Mouse (Mus musculus): ENCODE measurements around the gene Emp2. TPM values are rescaled to one million over a fixed set of nuclear protein-coding genes. Genes with fewer than 3 reads are reported as not detected.

Emp2 gene
- polyA plus RNA-seq, 1 experiment from 2014 or later, result 1.6 TPM

DNA sequence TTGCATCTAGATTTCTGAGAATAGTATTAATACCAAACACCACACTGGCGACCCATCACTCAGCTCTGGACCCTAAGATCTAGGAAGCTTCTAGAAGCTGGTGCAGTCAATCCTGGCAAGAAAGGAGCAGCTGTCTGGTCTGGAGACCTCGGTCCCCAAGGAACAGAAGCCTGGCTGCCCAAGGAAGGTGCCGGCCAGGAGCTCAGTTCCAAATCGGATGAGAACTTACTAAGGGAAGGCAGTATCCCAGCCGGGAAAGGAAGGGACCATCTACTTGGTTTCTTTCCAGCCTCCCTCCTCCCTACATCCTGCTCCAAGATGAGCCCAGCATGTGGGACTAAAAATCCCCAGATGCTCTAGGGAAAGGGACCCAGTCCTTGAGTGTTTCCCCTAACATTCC, 3.3 kb downstream of the Emp2 start:
- Histone ChIP-seq H3K27ac (ENCODE audit: low read depth, low read length) (no peak overlapping the region), H3K9me3 (ENCODE audit: control insufficient read depth, low read length) (no peaks in the 10 kb centered on the region), H3K27me3 (ENCODE audit: control insufficient read depth, insufficient read depth, low read length) (peaks cover 6% of the 10 kb centered on the region; the same call in 1 of the 2 replicates), H3K9ac (ENCODE audit: low read length) (no peak overlapping the region), H3K36me3 (ENCODE audit: control insufficient read depth, insufficient read depth, low read length) (no peaks in the 10 kb centered on the region), H3K4me2 (ENCODE audit: low read depth) (no peak overlapping the region), H3K4me1 (ENCODE audit: control insufficient read depth, insufficient read depth, low read length) (peaks cover 3% of the 10 kb centered on the region; the same call in 1 of the 2 replicates), H3K4me3 (ENCODE audit: low read depth, low read length) (no peak overlapping the region)
- DNase-seq (ENCODE audit: low spot score), result no peak
- ATAC-seq (ENCODE audit: insufficient read depth, low FRiP score, low TSS enrichment), result no peak
- WGBS, result 88% methylated on average over 5 of the region's 5 CpGs

- no peak overlapping the region for H3K9ac ChIP-seq (ENCODE audit: low read length)
- WGBS, result 73% methylated on average over 5 of the region's 5 CpGs
- H3K9me3 ChIP-seq (ENCODE audit: control insufficient read depth, low read length), result no peaks in the 10 kb centered on the region
- H3K4me3 ChIP-seq (ENCODE audit: low read depth, low read length), result no peak overlapping the region
- ATAC-seq (ENCODE audit: insufficient read depth, low FRiP score, low TSS enrichment) (no peak), DNase-seq (ENCODE audit: low spot score) (no peak)
- no peaks in the 10 kb centered on the region for H3K27me3 ChIP-seq (ENCODE audit: control insufficient read depth, insufficient read depth, low read length)
- H3K4me1 ChIP-seq (ENCODE audit: control insufficient read depth, insufficient read depth, low read length), result no peaks in the 10 kb centered on the region
- no peak overlapping the region for H3K4me2 ChIP-seq (ENCODE audit: low read depth)
- no peak overlapping the region for H3K27ac ChIP-seq (ENCODE audit: low read depth, low read length)
- no peaks in the 10 kb centered on the region for H3K36me3 ChIP-seq (ENCODE audit: control insufficient read depth, insufficient read depth, low read length)
Measured at GRCm38 (mm10) chr16:10307351-10307750, 6.4 kb downstream of the Emp2 start.

DNA sequence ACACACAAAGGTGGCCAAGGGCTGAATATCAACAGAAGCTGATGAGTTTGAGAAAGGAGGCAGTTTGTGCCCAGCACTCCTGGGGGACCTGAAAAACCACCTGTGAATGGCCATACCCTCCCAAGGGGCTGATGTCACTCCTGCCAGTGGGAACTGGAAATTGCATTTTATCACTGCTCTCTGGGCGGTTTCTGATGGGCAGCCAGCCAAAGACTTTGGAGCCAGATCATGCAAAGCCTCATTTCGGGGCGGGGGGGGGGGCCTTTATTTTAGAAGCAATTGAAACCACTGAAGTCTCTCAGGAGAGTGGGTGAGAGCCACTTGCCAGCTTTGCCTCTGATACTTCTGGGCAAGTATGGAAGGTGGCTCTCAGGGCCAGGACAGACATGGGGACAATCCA, 7.7 kb downstream of the Emp2 start:
- Histone ChIP-seq H3K9me3 (ENCODE audit: control insufficient read depth, low read length) (no peaks in the 10 kb centered on the region), H3K9ac (ENCODE audit: low read length) (no peak overlapping the region), H3K4me3 (ENCODE audit: low read depth, low read length) (no peak overlapping the region), H3K27ac (ENCODE audit: low read depth, low read length) (no peak overlapping the region), H3K36me3 (ENCODE audit: control insufficient read depth, insufficient read depth, low read length) (no peaks in the 10 kb centered on the region), H3K4me1 (ENCODE audit: control insufficient read depth, insufficient read depth, low read length) (no peaks in the 10 kb centered on the region), H3K4me2 (ENCODE audit: low read depth) (no peak overlapping the region), H3K27me3 (ENCODE audit: control insufficient read depth, insufficient read depth, low read length) (no peaks in the 10 kb centered on the region)
- 77% methylated on average over 3 of the region's 3 CpGs for WGBS
- DNase-seq (ENCODE audit: low spot score) (no peak), ATAC-seq (ENCODE audit: insufficient read depth, low FRiP score, low TSS enrichment) (no peak)

GRCm38 (mm10) chr16:10301337-10301736, 12.4 kb downstream of the Emp2 start:
- DNase-seq (ENCODE audit: low spot score) (no peak), ATAC-seq (ENCODE audit: insufficient read depth, low FRiP score, low TSS enrichment) (no peak)
- H3K9me3 ChIP-seq (ENCODE audit: control insufficient read depth, low read length), result no peaks in the 10 kb centered on the region
- no peaks in the 10 kb centered on the region for H3K4me1 ChIP-seq (ENCODE audit: control insufficient read depth, insufficient read depth, low read length)
- no peak overlapping the region for H3K27ac ChIP-seq (ENCODE audit: low read depth, low read length)
- no peak overlapping the region for H3K9ac ChIP-seq (ENCODE audit: low read length)
- no peak overlapping the region for H3K4me3 ChIP-seq (ENCODE audit: low read depth, low read length)
- no peaks in the 10 kb centered on the region for H3K27me3 ChIP-seq (ENCODE audit: control insufficient read depth, insufficient read depth, low read length)
- WGBS, result 87% methylated on average over 3 of the region's 3 CpGs
- no peak overlapping the region for H3K4me2 ChIP-seq (ENCODE audit: low read depth)
- H3K36me3 ChIP-seq (ENCODE audit: control insufficient read depth, insufficient read depth, low read length), result no peaks in the 10 kb centered on the region

GRCm38 (mm10) chr16:10300231-10301186, 13.3 kb downstream of the Emp2 start:
- Histone ChIP-seq H3K27ac (ENCODE audit: low read depth, low read length) (no peak overlapping the region), H3K9ac (ENCODE audit: low read length) (no peak overlapping the region), H3K9me3 (ENCODE audit: control insufficient read depth, low read length) (no peaks in the 10 kb centered on the region), H3K36me3 (ENCODE audit: control insufficient read depth, insufficient read depth, low read length) (no peaks in the 10 kb centered on the region), H3K27me3 (ENCODE audit: control insufficient read depth, insufficient read depth, low read length) (no peaks in the 10 kb centered on the region), H3K4me2 (ENCODE audit: low read depth) (no peak overlapping the region), H3K4me1 (ENCODE audit: control insufficient read depth, insufficient read depth, low read length) (no peaks in the 10 kb centered on the region), H3K4me3 (ENCODE audit: low read depth, low read length) (no peak overlapping the region)
- ATAC-seq (ENCODE audit: insufficient read depth, low FRiP score, low TSS enrichment), result no peak
- DNase-seq (ENCODE audit: low spot score), result no peak
- 70% methylated on average over 3 of the region's 3 CpGs for WGBS

GRCm38 (mm10) chr16:10299637-10300036, 14.1 kb downstream of the Emp2 start:
- no peak overlapping the region for H3K4me3 ChIP-seq (ENCODE audit: low read depth, low read length)
- H3K27me3 ChIP-seq (ENCODE audit: control insufficient read depth, insufficient read depth, low read length), result no peaks in the 10 kb centered on the region
- 31% methylated on average over 8 of the region's 8 CpGs for WGBS
- no peaks in the 10 kb centered on the region for H3K9me3 ChIP-seq (ENCODE audit: control insufficient read depth, low read length)
- H3K36me3 ChIP-seq (ENCODE audit: control insufficient read depth, insufficient read depth, low read length), result no peaks in the 10 kb centered on the region
- no peak overlapping the region for H3K27ac ChIP-seq (ENCODE audit: low read depth, low read length)
- ATAC-seq (ENCODE audit: insufficient read depth, low FRiP score, low TSS enrichment) (no peak), DNase-seq (ENCODE audit: low spot score) (no peak)
- H3K4me2 ChIP-seq (ENCODE audit: low read depth), result no peak overlapping the region
- H3K9ac ChIP-seq (ENCODE audit: low read length), result no peak overlapping the region
- H3K4me1 ChIP-seq (ENCODE audit: control insufficient read depth, insufficient read depth, low read length), result no peaks in the 10 kb centered on the region

GRCm38 (mm10) chr16:10297696-10298644, 15.8 kb downstream of the Emp2 start:
- H3K27ac ChIP-seq (ENCODE audit: low read depth, low read length), result no peak overlapping the region
- DNase-seq (ENCODE audit: low spot score) (no peak), ATAC-seq (ENCODE audit: insufficient read depth, low FRiP score, low TSS enrichment) (no peak)
- WGBS, result 90% methylated on average over 10 of the region's 10 CpGs
- H3K4me1 ChIP-seq (ENCODE audit: control insufficient read depth, insufficient read depth, low read length), result no peaks in the 10 kb centered on the region
- H3K4me3 ChIP-seq (ENCODE audit: low read depth, low read length), result no peak overlapping the region
- H3K4me2 ChIP-seq (ENCODE audit: low read depth), result no peak overlapping the region
- no peaks in the 10 kb centered on the region for H3K27me3 ChIP-seq (ENCODE audit: control insufficient read depth, insufficient read depth, low read length)
- H3K9me3 ChIP-seq (ENCODE audit: control insufficient read depth, low read length), result no peaks in the 10 kb centered on the region
- H3K9ac ChIP-seq (ENCODE audit: low read length), result no peak overlapping the region
- no peaks in the 10 kb centered on the region for H3K36me3 ChIP-seq (ENCODE audit: control insufficient read depth, insufficient read depth, low read length)

- ATAC-seq (ENCODE audit: insufficient read depth, low FRiP score, low TSS enrichment) (no peak), DNase-seq (ENCODE audit: low spot score) (no peak)
- Histone ChIP-seq H3K9ac (ENCODE audit: low read length) (no peak overlapping the region), H3K9me3 (ENCODE audit: control insufficient read depth, low read length) (no peaks in the 10 kb centered on the region), H3K36me3 (ENCODE audit: control insufficient read depth, insufficient read depth, low read length) (no peaks in the 10 kb centered on the region), H3K4me2 (ENCODE audit: low read depth) (no peak overlapping the region), H3K27ac (ENCODE audit: low read depth, low read length) (no peak overlapping the region), H3K27me3 (ENCODE audit: control insufficient read depth, insufficient read depth, low read length) (no peaks in the 10 kb centered on the region), H3K4me3 (ENCODE audit: low read depth, low read length) (no peak overlapping the region), H3K4me1 (ENCODE audit: control insufficient read depth, insufficient read depth, low read length) (no peaks in the 10 kb centered on the region)
- whole genome bisulfite sequencing, result 87% methylated on average over 6 of the region's 6 CpGs
Measured at GRCm38 (mm10) chr16:10288115-10288514, 25.7 kb downstream of the Emp2 start.

Measured in neural tube, embryonic 11.5 days (tissue).